Mouse (Mus musculus) cerebellum, adult (tissue): ENCODE results near the gene Rnase9.

ENCODE experiments used
- ATAC-seq: cut with Nextera tagmentation; 2 replicates; pipeline ENCODE4 v1.9.2; 2017; ENCODE audit warnings: mild to moderate bottlenecking, moderate library complexity, mixed read lengths; ENCODE audit not compliant: insufficient number of reproducible peaks, low FRiP score, low TSS enrichment

Rnase9 gene

GRCm38 (mm10) chr14:51041769-51042168, at the start of gene Rnase9:
Gene Rnase9, minus strand, starts transcription at chr14:51041869.
- no peak for ATAC-seq

- peak; percentile 31; the same call in 1 of the 2 replicates for ATAC-seq
These were observed 48.6 kb upstream of the Rnase9 start for GRCm38 (mm10) chr14:51090077-51090781.

- ATAC-seq: no peak
These were observed 48.0 kb upstream of the Rnase9 start for GRCm38 (mm10) chr14:51089674-51090076.

GRCm38 (mm10) chr14:51088970-51089673, 47.5 kb upstream of the Rnase9 start:
- ATAC-seq: peak; percentile 85

- ATAC-seq: peak; percentile 27; the same call in 1 of the 2 replicates
These were observed 46.7 kb upstream of the Rnase9 start for GRCm38 (mm10) chr14:51088166-51088969.

- ATAC-seq: no peak
These were observed 46.1 kb upstream of the Rnase9 start for GRCm38 (mm10) chr14:51087762-51088161.

GRCm38 (mm10) chr14:51085911-51086310, 44.2 kb upstream of the Rnase9 start:
- no peak for ATAC-seq

GRCm38 (mm10) chr14:51085086-51085485, 43.4 kb upstream of the Rnase9 start:
- ATAC-seq: no peak

- ATAC-seq: no peak
These were observed 42.1 kb upstream of the Rnase9 start for GRCm38 (mm10) chr14:51083805-51084204.

- ATAC-seq: peak; percentile 54; the same call in 1 of the 2 replicates
These were observed 41.2 kb upstream of the Rnase9 start for GRCm38 (mm10) chr14:51082599-51083581.

- no peak for ATAC-seq
These were observed 39.4 kb upstream of the Rnase9 start for GRCm38 (mm10) chr14:51081035-51081434.

- no peak for ATAC-seq
These were observed 37.5 kb upstream of the Rnase9 start for GRCm38 (mm10) chr14:51079180-51079579.

GRCm38 (mm10) chr14:51074335-51074734, 32.7 kb upstream of the Rnase9 start, which contains the start of gene Olfr750:
Gene Olfr750, minus strand, starts transcription at chr14:51074435.
- ATAC-seq: no peak

GRCm38 (mm10) chr14:51069617-51070016, 27.9 kb upstream of the Rnase9 start:
- no peak for ATAC-seq

- ATAC-seq: no peak
These were observed 27.3 kb upstream of the Rnase9 start for GRCm38 (mm10) chr14:51068956-51069355.

- no peak for ATAC-seq
These were observed 19.1 kb upstream of the Rnase9 start for GRCm38 (mm10) chr14:51060761-51061160.

- no peak for ATAC-seq
These were observed 15.7 kb upstream of the Rnase9 start, which contains the start of gene Rnase12 for GRCm38 (mm10) chr14:51057401-51057831. Gene Rnase12, minus strand, starts transcription at chr14:51057661.

- ATAC-seq: no peak
These were observed 12.9 kb upstream of the Rnase9 start for GRCm38 (mm10) chr14:51054243-51055237.
